Mouse (Mus musculus) ES-Bruce4 (cell line): ENCODE results near the gene Dnah6.

Experiments
- CTCF ChIP-seq: IDR thresholded peaks from one replicate; pipeline ENCODE4 v1.8.1; 2011; ENCODE audit warnings: low read depth, low read length
- EP300 ChIP-seq: IDR thresholded peaks from 2 replicates; pipeline ENCODE4 v1.6.1; 2011; ENCODE audit warnings: low read depth, low read length; ENCODE audit not compliant: insufficient read depth
- POLR2A ChIP-seq: IDR thresholded peaks from one replicate; pipeline ENCODE4 v1.8.1; 2011; ENCODE audit warnings: low read length; ENCODE audit not compliant: insufficient read depth

DNA sequence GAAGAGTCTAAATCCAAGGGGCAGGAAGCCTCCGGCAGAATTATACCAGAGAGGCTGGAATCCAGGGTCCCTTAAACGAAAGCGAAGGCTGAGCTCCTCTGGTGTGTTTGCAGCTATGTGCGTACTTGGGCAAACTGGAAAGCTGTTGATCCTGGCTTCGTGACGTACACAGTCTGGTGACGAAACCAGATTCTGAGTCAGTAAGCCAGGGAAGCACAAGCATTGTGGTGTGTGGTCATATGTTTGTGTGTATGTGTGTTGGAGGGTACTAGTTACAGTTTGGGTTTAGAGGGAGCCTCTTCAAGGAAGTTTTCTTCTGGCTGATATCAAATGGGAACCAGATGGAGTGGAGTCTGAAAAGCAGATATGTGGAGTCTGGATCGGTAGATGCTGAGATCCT lies 208.5 kb downstream of the Dnah6 start:
- TF ChIP-seq POLR2A (no peak), EP300 (no peak), CTCF (no peak)
